Mouse (Mus musculus) kidney, adult 2 months (tissue): ENCODE measurements around the gene Kalrn.

Experiments
- CTCF ChIP-seq: fragments of 200-500 bp; conservative IDR thresholded peaks from 2 replicates; pipeline ENCODE4 v1.5.1; 2011; ENCODE audit warnings: low read depth, mild to moderate bottlenecking, control low read depth, low read length, moderate library complexity, mixed read lengths; ENCODE audit not compliant: insufficient read depth, insufficient read length
- POLR2A ChIP-seq: fragments of 200-500 bp; IDR thresholded peaks from one replicate; pipeline ENCODE4 v1.6.1; 2011; ENCODE audit warnings: low read depth, low read length, control low read depth

- TF ChIP-seq POLR2A (no peak), CTCF (no peak)
These were observed 341.4 kb downstream of the Kalrn start for GRCm38 (mm10) chr16:34231952-34232351.
